Mouse (Mus musculus): ENCODE data around the gene Gm9970. TPM values are rescaled to one million over a fixed set of nuclear protein-coding genes. Genes with fewer than 3 reads are reported as not detected.

Gene Gm9970
- polyA plus RNA-seq, 1 experiment from 2014 or later = 0.80 TPM

- WGBS = 79% methylated on average over 11 of the region's 11 CpGs
- no peaks in the 10 kb centered on the region for H3K36me3 ChIP-seq (ENCODE audit: control insufficient read depth, insufficient read depth, low read length)
These were observed 16.6 kb upstream of the Gm9970 start for GRCm38 (mm10) chr5:31257616-31258015.

GRCm38 (mm10) chr5:31255971-31256370 is 14.9 kb upstream of the Gm9970 start:
- Histone ChIP-seq H3K36me3 (ENCODE audit: control insufficient read depth, insufficient read depth, low read length) (0 out of 2 replicates have a peak, but pooled peaks cover under 1% of the 10 kb centered on the region), H3K4me3 (ENCODE audit: low read depth, low read length) (no peak overlapping the region), H3K4me1 (replicated peaks; ENCODE audit: control insufficient read depth, insufficient read depth, low read length) (peaks cover 7% of the 10 kb centered on the region), H3K27me3 (ENCODE audit: control insufficient read depth, insufficient read depth, low read length) (peaks cover under 1% of the 10 kb centered on the region; the same call in 1 of the 2 replicates), H3K9ac (ENCODE audit: low read depth, low read length) (no peak overlapping the region), H3K4me2 (replicated peaks; ENCODE audit: low read depth, low read length) (no peak overlapping the region), H3K9me3 (ENCODE audit: control insufficient read depth, low read length) (no peaks in the 10 kb centered on the region), H3K27ac (ENCODE audit: low read depth, low read length) (no peak overlapping the region)
- 88% methylated on average over 2 of the region's 2 CpGs for WGBS
- ATAC-seq (ENCODE audit: low FRiP score) = no peak
- DNase-seq (ENCODE audit: low spot score) = no peak

More at GRCm38 (mm10) chr5:31257616-31258015, 16.6 kb upstream of the Gm9970 start:
- Histone ChIP-seq H3K27me3 (ENCODE audit: control insufficient read depth, insufficient read depth, low read length) (no peaks in the 10 kb centered on the region), H3K9ac (ENCODE audit: low read depth, low read length) (no peak overlapping the region), H3K4me3 (ENCODE audit: low read depth, low read length) (no peak overlapping the region), H3K4me1 (replicated peaks; ENCODE audit: control insufficient read depth, insufficient read depth, low read length) (no peaks in the 10 kb centered on the region), H3K9me3 (ENCODE audit: control insufficient read depth, low read length) (no peaks in the 10 kb centered on the region), H3K4me2 (replicated peaks; ENCODE audit: low read depth, low read length) (no peak overlapping the region), H3K27ac (ENCODE audit: low read depth, low read length) (no peak overlapping the region)
- DNase-seq (ENCODE audit: low spot score) (no peak), ATAC-seq (ENCODE audit: low FRiP score) (no peak)

- WGBS = 98% methylated on average over 2 of the region's 2 CpGs
These were observed 14.3 kb upstream of the Gm9970 start for GRCm38 (mm10) chr5:31255381-31255780.

GRCm38 (mm10) chr5:31254901-31255300 is 13.9 kb upstream of the Gm9970 start:
- DNase-seq (ENCODE audit: low spot score) = no peak
- Histone ChIP-seq H3K4me2 (replicated peaks; ENCODE audit: low read depth, low read length) (no peak overlapping the region), H3K9ac (ENCODE audit: low read depth, low read length) (no peak overlapping the region), H3K9me3 (ENCODE audit: control insufficient read depth, low read length) (no peaks in the 10 kb centered on the region), H3K27ac (ENCODE audit: low read depth, low read length) (no peak overlapping the region), H3K27me3 (ENCODE audit: control insufficient read depth, insufficient read depth, low read length) (peaks cover 2% of the 10 kb centered on the region; the same call in 1 of the 2 replicates), H3K4me3 (ENCODE audit: low read depth, low read length) (no peak overlapping the region), H3K4me1 (replicated peaks; ENCODE audit: control insufficient read depth, insufficient read depth, low read length) (peaks cover 7% of the 10 kb centered on the region), H3K36me3 (ENCODE audit: control insufficient read depth, insufficient read depth, low read length) (peaks cover 9% of the 10 kb centered on the region; the same call in 1 of the 2 replicates)
- WGBS = 91% methylated on average over 8 of the region's 8 CpGs
- ATAC-seq (ENCODE audit: low FRiP score) = no peak

More at GRCm38 (mm10) chr5:31255381-31255780, 14.3 kb upstream of the Gm9970 start:
- Histone ChIP-seq H3K36me3 (ENCODE audit: control insufficient read depth, insufficient read depth, low read length) (0 out of 2 replicates have a peak, but pooled peaks cover 6% of the 10 kb centered on the region), H3K9me3 (ENCODE audit: control insufficient read depth, low read length) (no peaks in the 10 kb centered on the region), H3K27me3 (ENCODE audit: control insufficient read depth, insufficient read depth, low read length) (peaks cover 2% of the 10 kb centered on the region; the same call in 1 of the 2 replicates), H3K9ac (ENCODE audit: low read depth, low read length) (no peak overlapping the region), H3K4me2 (replicated peaks; ENCODE audit: low read depth, low read length) (no peak overlapping the region), H3K4me3 (ENCODE audit: low read depth, low read length) (no peak overlapping the region), H3K27ac (ENCODE audit: low read depth, low read length) (no peak overlapping the region), H3K4me1 (replicated peaks; ENCODE audit: control insufficient read depth, insufficient read depth, low read length) (peaks cover 7% of the 10 kb centered on the region)
- ATAC-seq (ENCODE audit: low FRiP score) = no peak
- no peak for DNase-seq (ENCODE audit: low spot score)

DNA sequence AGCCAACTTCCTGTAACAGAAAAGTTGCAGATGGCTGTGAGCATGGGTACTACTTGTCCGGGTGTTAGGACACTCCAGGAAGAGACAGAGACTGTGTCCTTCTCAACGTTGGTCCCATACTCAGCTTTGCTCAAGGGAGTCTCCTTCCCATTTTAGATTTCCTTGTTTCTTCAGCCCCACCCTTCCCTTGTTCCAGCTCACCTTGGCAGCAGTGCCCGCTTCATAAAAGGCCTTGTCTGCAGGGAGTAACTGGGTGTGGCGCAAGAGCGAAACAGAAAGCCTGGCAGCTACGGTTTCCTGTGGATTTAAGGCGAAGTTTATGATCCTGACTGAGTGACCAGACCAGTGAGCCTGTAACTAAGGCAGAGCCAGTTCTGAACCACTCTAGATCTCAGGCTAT is 13.4 kb upstream of the Gm9970 start:
- Histone ChIP-seq H3K9me3 (ENCODE audit: control insufficient read depth, low read length) (no peaks in the 10 kb centered on the region), H3K4me3 (ENCODE audit: low read depth, low read length) (no peak overlapping the region), H3K27me3 (ENCODE audit: control insufficient read depth, insufficient read depth, low read length) (peaks cover 2% of the 10 kb centered on the region; the same call in 1 of the 2 replicates), H3K4me2 (replicated peaks; ENCODE audit: low read depth, low read length) (no peak overlapping the region), H3K9ac (ENCODE audit: low read depth, low read length) (no peak overlapping the region), H3K36me3 (ENCODE audit: control insufficient read depth, insufficient read depth, low read length) (peaks cover 10% of the 10 kb centered on the region; the same call in 1 of the 2 replicates), H3K4me1 (replicated peaks; ENCODE audit: control insufficient read depth, insufficient read depth, low read length) (peaks cover 7% of the 10 kb centered on the region), H3K27ac (ENCODE audit: low read depth, low read length) (no peak overlapping the region)
- no peak for DNase-seq (ENCODE audit: low spot score)
- ATAC-seq (ENCODE audit: low FRiP score) = no peak
- WGBS = 89% methylated on average over 7 of the region's 7 CpGs

DNA sequence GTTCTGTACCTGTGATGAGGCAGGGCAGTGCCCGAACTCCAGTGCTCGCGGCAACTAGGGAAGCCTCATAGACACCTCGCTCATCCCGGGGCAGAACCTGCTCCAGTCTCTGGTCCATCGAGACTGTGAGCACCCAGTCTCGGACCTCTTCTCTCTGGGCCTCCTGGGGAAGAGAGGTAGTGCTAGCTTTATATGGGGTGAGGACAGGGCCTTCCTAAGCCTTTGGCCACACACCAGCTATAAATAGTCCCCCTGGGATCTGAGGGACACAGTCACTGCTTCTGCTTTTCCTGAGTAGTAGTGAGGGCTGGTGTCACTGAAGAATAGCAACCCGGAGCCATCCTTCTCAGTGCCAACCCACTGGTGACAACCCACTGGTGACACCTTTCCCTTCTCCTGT is 12.8 kb upstream of the Gm9970 start:
- peaks cover 7% of the 10 kb centered on the region for H3K4me1 ChIP-seq (replicated peaks; ENCODE audit: control insufficient read depth, insufficient read depth, low read length)
- no peak overlapping the region for H3K27ac ChIP-seq (ENCODE audit: low read depth, low read length)
- no peaks in the 10 kb centered on the region for H3K9me3 ChIP-seq (ENCODE audit: control insufficient read depth, low read length)
- H3K9ac ChIP-seq (ENCODE audit: low read depth, low read length) = no peak overlapping the region
- peaks cover 2% of the 10 kb centered on the region; the same call in 1 of the 2 replicates for H3K27me3 ChIP-seq (ENCODE audit: control insufficient read depth, insufficient read depth, low read length)
- no peak for ATAC-seq (ENCODE audit: low FRiP score)
- H3K36me3 ChIP-seq (ENCODE audit: control insufficient read depth, insufficient read depth, low read length) = peaks cover 10% of the 10 kb centered on the region; the same call in 1 of the 2 replicates
- DNase-seq (ENCODE audit: low spot score) = no peak
- no peak overlapping the region for H3K4me3 ChIP-seq (ENCODE audit: low read depth, low read length)
- H3K4me2 ChIP-seq (replicated peaks; ENCODE audit: low read depth, low read length) = no peak overlapping the region
- WGBS = 96% methylated on average over 8 of the region's 8 CpGs

- Histone ChIP-seq H3K27ac (ENCODE audit: low read depth, low read length) (no peak overlapping the region), H3K9me3 (ENCODE audit: control insufficient read depth, low read length) (no peaks in the 10 kb centered on the region), H3K4me3 (ENCODE audit: low read depth, low read length) (no peak overlapping the region), H3K4me1 (replicated peaks; ENCODE audit: control insufficient read depth, insufficient read depth, low read length) (peaks cover 7% of the 10 kb centered on the region), H3K4me2 (replicated peaks; ENCODE audit: low read depth, low read length) (no peak overlapping the region), H3K9ac (ENCODE audit: low read depth, low read length) (no peak overlapping the region), H3K27me3 (ENCODE audit: control insufficient read depth, insufficient read depth, low read length) (peaks cover 2% of the 10 kb centered on the region; the same call in 1 of the 2 replicates), H3K36me3 (ENCODE audit: control insufficient read depth, insufficient read depth, low read length) (peaks cover 12% of the 10 kb centered on the region)
- 75% methylated on average over 16 of the region's 16 CpGs for WGBS
- DNase-seq (ENCODE audit: low spot score) (peak; percentile 9), ATAC-seq (ENCODE audit: low FRiP score) (no peak)
These were observed 11.9 kb upstream of the Gm9970 start for GRCm38 (mm10) chr5:31252795-31253545.

DNA sequence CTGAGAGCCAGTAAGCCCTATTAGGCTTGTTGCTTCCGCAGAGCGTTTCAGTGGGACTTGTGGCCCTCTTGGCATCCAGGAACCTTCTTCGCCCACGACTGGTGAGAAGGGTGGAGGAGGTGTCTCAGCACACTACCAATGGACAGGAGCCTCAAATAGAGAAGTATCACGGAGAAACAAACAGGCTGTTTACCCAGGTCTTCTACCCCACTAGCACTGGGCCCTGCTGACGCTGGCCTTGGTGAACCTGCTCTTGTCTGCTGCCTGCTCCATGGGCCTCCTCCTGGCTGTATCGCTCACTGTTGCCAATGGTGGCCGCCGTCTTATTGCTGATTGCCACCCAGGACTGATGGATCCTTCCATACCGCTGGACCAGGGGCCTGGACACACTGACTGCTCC is 11.1 kb upstream of the Gm9970 start:
- ATAC-seq (ENCODE audit: low FRiP score) (no peak; the same call in 1 of the 2 replicates), DNase-seq (ENCODE audit: low spot score) (no peak)
- Histone ChIP-seq H3K4me2 (replicated peaks; ENCODE audit: low read depth, low read length) (peak overlapping the region; percentile 14; the same call in 1 of the 2 replicates), H3K4me1 (replicated peaks; ENCODE audit: control insufficient read depth, insufficient read depth, low read length) (peaks cover 7% of the 10 kb centered on the region), H3K27ac (ENCODE audit: low read depth, low read length) (no peak overlapping the region), H3K9me3 (ENCODE audit: control insufficient read depth, low read length) (no peaks in the 10 kb centered on the region), H3K9ac (ENCODE audit: low read depth, low read length) (no peak overlapping the region; the same call in 1 of the 2 replicates), H3K4me3 (ENCODE audit: low read depth, low read length) (no peak overlapping the region), H3K27me3 (ENCODE audit: control insufficient read depth, insufficient read depth, low read length) (peaks cover 2% of the 10 kb centered on the region; the same call in 1 of the 2 replicates), H3K36me3 (ENCODE audit: control insufficient read depth, insufficient read depth, low read length) (peaks cover 12% of the 10 kb centered on the region)
- 54% methylated on average over 10 of the region's 10 CpGs for WGBS
